Mouse (Mus musculus) adrenal gland, adult 8-10 months (tissue): ENCODE measurements at regions not wholly inside any gene's neighbourhood (a gene's known extent, or its start where the extent isn't known, plus 50 kb on each side); places are given as distances from the start of the nearest gene placed in this dataset.
"Not testable (repeated sequence)": the region's sequence is repeated elsewhere in the genome, so short reads cannot be mapped to it uniquely, and the experiment has no call there.

Experiments used
- DNase-seq: peaks from one replicate; pipeline ENCODE4 v3.0.0; 2022
- microRNA-seq, 2 experiments: library from miRNA; unstranded; fragments of <30 nt; microRNA quantifications; one replicate each; pipeline ENCODE4 v1.2.0; 2022

DNA sequence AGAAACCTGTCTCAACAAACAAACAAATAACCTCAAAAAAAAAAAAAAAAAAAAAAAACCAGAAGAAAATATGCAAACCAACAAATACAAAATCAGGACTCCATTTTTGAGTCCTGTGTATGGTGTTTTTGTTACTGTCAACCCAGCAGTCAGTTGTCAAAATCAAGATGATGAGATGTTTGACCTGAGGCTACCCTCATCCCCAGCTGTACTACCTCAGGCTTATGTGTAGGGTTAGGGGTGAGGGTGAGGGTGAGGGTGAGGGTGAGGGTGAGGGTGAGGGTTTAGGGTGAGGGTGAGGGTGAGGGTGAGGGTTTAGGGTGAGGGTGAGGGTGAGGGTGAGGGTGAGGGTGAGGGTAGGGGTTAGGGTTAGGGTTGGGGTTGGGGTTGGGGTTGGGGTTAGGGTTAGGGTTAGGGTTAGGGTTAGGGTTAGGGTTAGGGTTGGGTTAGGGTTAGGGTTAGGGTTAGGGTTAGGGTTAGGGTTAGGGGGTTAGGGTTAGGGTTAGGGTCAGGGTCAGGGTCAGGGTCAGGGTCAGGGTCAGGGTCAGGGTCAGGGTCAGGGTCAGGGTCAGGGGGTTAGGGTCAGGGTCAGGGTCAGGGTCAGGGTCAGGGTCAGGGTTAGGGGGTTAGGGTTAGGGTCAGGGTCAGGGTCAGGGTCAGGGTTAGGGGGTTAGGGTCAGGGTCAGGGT lies 97.0 kb upstream of the Vmn2r87 start:
- not testable (repeated sequence) for DNase-seq

DNA sequence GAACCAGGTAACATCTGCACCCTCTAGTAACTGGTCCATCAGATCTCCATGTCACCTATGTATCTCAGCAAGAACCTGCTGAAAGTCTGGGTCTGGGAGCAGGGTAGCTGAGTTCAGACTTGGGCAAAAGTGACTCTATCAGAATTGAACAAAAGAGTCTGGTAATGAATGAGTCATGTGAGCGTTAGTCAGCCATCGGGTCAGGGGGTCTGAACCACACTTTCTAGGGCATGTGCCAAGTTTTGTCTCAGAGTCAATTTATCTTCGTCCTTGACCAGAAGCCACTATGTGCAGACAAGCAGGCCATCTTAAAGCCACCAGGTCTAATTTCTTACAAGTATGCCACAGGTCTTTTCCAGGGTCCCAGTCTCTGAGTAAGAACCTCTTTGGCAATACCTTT lies 69.2 kb upstream of the Vmn2r87 start:
- peak; percentile 11 for DNase-seq

DNA sequence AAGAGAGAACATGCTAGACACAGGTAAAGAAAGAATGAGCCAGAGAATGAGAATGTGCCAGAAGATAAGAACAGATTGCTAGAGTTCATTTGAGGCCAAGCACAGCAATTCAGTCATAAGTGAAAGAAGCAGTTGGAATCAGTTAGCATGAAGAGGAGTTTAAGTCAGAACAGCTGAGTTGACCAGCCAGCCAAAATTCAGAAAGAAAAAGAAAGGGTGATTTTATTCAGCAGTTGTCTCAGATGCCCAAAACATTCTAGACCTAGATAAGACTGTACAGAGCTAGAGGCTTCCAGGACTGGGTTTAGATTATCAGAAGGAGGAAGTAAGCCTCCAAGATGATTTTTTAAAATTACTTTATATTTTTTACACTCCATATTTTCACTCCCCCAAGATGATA lies 51.4 kb upstream of the Vmn2r87 start:
- DNase-seq: no peak

Small RNA genes lying in the stretch of these regions (microRNA-seq; reads per million reads assigned to microRNA genes)
- 0 reads per million in 2 experiments for gene Gm26445
